Mouse (Mus musculus): Measurements from ENCODE around the gene Surf2.

Surf2 gene

DNA sequence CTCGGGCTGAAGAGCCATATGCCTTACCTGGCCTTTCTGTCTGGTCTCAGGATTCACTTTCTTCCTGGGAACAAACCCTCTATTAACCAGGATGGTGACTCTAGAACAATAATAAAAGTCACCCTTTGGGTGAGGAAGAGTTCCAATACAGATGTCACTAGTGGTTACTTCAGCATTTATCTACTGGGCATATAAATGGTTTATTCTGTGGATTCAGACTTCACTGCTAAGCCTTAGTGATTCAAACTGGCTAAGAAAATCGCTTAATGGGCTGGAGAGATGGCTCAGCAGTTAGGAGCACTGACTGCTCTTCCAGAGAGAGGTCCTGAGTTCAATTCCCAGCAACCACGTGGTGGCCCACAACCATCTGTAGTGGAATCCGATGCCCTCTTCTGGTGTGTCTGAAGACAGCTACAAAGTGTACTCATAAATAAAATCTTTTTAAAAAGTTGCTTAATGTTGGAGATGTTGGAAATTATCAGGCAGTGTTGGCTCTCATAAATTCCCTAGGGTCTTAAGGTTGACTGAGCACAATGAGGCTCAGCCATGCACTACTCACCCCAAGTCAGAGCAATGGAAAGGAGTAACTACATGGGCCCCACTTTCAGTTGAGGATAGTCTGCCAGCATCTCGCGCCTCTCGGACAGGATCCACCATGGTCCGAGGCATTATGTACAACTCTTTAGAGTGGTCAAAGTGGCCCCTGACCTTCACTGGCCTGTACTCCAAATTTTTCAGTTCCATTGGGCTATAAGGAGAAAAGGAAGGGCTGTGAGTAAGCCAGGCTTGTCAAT lies 1.8 kb upstream of the Surf2 start:
- no peak for DNase-seq

DNA sequence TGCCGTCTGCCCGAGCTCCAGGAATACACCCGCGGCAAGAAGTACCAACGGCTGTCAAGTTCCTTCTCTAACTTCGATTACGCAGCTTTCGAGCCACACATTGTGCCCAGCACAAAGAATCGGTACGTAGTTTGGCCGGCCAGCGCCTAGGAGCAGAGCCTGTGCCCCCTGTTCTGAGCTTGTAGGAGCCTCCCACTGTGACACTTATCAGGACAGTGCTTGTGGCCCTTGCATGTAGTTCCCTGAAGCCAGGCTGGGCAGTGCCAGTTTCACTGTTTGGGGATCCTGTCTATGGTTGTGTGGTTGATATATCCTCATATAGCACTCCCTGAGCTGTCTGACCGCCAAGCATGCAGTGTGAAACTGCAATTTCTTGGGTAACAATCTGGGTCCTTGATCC lies 571 bp downstream of the Surf2 start:
- DNase-seq: no peak

GRCm38 (mm10) chr2:26919684-26920083 lies 3.5 kb downstream of the Surf2 start:
- DNase-seq: no peak

GRCm38 (mm10) chr2:26920190-26920855 lies 4.2 kb downstream of the Surf2 start:
- no peak for DNase-seq

DNA sequence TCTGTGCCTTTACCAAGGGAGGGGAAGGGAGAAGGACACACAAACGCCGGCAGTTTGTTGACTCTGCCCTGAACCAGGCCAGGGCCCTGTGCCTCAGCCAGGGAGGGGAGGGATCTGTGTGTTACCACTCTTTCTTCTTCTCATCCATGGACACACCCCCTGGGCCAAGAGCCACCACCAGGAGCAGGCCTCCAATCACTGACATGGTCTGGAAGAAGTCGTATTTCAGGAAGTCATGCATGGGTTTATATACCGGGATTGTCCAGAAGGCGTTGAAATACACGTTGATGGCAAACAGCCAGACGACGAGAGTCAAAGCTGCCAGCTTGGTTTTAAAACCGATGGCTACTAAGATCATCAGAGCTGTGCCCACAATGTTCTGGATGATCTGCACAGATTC lies 5.6 kb downstream of the Surf2 start:
- DNase-seq: no peak

DNA sequence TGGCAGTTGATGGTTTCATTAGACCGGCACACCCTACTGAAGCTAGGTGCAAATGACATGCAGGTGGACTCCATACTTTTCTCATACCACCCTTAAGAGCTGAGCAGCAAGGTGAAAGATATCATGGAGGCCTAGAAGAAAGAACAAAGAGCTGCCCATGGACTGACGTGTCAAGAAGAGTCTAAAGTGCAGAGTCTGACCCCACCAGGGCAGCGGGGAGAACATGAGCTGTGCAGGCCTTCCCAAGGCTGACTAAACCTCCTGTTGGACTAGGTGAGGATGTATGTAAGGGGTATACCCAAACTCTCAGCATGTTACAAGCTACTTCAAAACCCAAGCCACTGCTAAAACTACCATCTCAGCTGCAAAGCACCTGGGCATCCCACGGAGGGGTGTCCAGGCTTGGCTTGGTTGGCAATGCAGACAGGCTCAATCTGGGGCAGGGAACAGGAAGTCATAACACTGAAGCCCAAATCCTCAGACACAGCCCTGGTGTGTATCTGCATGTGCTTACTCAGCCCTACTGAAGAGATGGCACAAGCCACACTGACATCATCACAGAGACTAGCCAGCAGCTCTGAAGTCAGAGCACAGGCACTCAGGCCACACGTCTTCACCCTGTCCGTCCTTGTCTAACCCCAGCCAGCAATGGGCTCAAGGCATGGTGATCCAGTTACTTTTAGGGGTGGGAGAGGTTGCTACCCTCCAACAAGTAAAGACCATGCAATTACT lies 11.7 kb downstream of the Surf2 start:
- DNase-seq: no peak

DNA sequence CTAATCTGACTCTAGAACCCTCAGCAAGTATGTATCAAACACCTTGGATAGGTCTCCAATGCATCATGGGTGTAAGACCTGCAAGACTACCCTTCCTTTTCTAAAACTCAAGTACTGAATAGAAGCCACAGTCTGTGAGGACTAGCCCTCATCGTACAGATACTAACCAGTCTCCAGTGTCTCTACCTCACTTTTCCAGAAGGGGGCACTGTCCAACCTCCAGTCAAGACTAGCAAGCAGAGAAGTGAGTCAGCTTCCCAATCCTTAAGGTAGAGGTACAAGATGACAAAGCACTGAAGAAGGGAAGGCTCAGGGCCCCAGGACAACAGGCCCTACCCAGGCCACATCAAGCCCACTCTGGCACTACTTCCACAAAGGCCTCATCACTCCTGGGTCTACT lies 14.2 kb downstream of the Surf2 start:
- peak; percentile 66 for DNase-seq

DNA sequence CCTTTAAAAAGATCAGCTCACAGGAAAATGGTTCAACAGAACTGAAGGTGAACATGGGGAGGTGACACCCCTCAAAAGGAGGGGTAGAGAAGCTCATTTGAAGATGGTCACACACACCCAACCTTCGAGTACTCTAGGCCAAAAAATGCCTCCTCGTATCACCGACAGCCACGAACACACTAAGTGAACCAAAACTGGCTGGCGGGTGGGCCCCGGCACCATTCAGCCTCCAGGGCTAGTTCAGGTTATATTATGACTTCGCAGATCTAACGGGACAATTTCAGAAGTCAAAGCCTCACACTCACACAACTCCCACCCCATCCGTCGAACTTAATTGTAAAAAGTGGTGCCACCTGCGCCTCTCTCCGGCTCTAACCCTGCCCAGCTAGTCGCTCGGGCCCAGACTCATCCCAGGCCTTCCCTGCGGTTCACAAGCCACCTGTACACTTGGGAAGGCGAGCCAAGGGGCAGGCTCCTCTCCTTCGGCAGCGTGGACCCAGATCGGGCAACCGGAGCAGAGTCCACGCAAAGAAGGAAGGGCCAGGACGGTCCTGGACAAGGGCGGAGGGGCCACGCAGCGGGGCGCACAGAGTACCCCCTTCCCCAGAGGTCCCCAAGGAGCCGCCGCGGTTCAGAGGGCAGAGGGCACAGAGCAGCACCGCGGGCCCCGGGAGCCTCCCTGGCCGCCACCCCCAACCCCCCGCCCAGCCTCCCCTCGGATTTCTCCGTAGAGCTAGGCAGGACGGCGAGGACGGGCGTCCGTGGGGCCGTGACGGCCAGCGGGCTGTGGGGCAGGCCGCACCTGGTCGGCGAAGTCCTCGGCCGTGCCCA lies 16.5 kb downstream of the Surf2 start:
- DNase-seq: no peak

DNA sequence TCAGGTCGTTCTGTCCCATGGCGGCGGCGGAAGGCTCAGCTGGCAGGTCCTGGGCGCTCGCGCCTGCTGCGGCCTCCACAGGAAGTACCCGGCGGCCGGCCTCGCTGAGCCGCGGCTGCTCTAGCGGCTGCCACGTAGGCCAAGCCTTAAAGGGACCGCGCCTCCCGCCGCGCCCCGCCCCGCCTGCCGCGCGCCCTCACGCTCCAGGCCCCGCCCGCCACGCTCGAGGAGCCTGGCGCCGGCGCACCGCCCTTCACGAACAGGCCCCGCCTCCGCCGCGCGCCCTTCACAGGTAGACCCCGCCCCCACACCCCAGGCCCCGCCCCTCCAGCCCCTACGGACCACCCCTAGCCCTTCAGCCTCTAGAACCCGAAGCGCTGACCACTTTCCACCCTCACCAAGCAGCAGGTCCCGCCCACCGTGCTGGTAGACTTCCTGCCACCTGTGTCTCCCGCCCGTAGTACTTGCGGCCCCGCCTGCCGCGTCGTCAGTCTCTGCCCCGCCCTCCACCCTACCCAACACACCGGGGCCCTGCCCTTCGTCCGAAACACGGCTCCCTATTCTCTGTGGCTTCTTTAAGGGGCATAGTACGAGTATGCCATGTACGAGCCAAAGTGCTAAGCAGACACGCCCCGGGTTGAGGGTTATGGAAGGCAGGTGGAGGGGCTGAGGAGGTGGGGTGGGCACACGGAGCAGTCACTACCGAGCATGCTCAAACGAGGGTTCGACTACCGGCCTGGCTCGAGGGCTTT lies 17.3 kb downstream of the Surf2 start, which contains the start of the genes Surf4 and Stkld1:
Gene Surf4 (minus strand): TSS at position 625 of the 752 bp plus-strand sequence.
Gene Stkld1 (plus strand): TSS at position 744 of the 752 bp plus-strand sequence.
- DNase-seq: peak; percentile 99

GRCm38 (mm10) chr2:26935286-26935685 lies 19.1 kb downstream of the Surf2 start:
- DNase-seq: no peak

DNA sequence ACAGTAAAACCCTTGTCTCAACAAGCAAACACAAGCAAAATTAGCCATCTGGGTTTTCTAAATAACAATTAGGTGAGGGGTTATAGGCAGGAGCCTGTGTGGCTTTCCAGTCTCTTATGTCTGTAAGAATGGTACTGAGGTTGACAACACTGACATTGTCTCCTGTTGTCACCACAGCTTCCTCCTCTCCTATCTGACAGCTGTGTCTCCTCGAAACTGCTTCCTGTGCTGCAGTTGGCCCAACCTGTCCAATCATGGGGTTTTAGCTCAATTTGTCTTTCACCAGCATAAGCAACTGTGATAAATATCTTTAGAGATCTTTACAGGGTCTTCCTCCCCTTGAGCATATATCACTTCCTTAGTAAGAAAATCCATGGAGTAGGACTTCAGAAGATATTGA lies 20.3 kb downstream of the Surf2 start:
- DNase-seq: no peak

DNA sequence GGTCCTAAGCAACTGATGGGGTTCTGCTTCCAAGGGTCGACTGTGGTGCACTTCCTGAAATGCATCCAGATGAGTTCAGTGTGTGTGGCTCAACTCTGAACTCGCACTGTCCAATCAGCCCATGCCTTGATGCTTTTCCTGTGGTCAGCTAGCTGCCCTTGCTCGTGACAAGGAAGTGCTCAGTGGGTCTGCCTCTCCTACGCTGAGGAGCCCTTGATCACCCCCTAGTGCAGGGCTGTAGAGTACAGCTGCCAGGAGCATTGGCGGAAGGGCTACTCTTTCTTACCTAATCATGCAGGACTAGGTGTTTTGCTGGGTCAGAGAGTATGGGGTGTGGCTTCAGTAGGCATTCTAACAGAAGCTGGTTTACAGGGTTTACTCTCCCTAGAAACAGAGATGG lies 25.4 kb downstream of the Surf2 start:
- DNase-seq: no peak

DNA sequence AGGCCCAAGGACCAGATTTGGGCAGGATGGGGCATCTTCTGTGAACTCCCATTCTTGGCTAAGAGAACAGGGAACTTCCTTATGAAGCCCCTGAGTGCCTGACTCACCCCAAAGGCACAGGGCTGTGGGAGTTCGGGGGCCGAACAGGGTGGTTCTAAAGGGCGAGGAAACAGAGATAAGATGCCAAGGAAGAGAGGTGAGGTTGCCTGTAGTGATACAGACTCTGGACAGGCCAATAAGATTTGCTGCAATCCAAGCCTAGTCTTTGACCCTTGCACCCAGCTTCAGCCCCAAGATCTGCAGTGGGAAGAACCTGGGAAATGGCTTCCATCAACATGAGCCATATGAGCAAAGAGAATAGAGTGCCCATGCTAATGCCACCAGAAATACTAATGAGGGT lies 27.1 kb downstream of the Surf2 start:
- DNase-seq: no peak

GRCm38 (mm10) chr2:26950411-26950810 lies 34.2 kb downstream of the Surf2 start:
- no peak for DNase-seq

GRCm38 (mm10) chr2:26951346-26951905 lies 35.3 kb downstream of the Surf2 start:
- no peak for DNase-seq

DNA sequence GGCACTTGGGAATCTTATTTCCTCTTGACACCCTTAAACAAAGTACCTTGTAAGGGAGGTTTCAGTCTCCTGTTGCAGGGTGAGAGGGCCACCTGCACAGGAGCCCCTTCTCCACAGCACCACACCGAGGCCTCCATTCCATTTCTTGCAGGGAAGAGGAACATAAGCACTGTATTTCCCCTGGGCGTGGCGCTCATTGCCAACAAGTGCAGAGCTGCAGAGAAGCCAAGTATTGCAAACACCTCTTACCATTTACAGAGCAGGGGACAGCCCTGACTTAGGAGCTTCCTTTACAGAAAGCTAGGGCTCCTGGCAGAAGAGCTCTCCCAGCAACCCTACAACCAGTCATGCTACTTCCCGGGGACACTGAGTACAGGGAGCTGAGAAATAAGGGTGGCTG lies 36.0 kb downstream of the Surf2 start:
- DNase-seq: no peak

DNA sequence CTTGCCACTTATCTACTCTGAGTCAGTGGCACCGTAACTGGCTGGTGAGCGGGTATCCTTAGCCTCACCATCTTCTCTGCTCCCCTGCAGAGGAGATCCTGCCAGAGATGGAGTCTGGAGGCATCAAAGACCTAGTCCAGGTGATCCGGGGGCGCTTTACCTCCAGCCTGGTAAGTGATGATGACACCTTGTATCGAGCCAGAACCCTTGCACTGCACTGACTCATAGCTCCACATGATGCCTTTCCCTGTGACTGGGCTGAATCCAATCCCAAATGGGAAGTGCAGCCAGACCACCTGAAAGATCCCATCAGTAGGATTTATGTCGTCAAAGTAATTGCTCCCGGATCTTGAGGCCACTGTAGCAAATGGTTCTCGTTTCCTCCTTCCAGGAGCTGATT lies 36.7 kb downstream of the Surf2 start:
- DNase-seq: no peak

- DNase-seq: no peak
These were observed 38.7 kb downstream of the Surf2 start for GRCm38 (mm10) chr2:26954735-26955395.

DNA sequence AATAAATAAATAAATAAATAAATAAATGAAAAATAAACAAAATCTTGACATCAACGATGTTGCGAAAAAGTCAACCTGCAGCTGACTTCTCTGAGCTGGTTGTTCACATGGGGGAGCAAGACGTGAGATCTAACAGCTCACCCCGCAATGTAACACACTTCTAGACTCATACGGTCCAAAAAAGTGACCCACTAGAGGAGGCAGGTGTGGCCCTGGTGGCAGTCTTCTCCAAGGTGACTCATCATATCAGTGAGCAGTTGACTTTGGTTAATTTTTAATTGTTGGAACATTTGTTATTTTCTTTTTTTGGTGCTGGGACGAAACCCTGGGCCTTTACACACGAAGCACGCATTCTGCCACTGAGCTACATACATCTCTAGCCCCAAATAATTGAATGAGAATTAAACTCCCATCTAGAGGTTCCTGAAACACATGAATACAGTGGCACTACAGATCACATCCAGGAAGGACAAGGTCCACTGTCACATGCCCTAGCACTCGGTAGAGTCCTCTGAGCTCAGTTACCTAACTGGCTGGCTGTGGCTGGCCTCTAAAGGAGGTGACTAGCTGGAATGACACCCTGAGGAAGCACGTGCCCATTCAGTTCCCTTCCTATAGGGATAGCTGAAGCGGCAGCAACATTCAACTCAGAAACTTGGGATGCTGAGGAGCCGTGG lies 40.8 kb downstream of the Surf2 start:
- no peak for DNase-seq

GRCm38 (mm10) chr2:26957488-26957859 lies 41.3 kb downstream of the Surf2 start:
- DNase-seq: no peak

- DNase-seq: peak; percentile 13
These were observed 44.6 kb downstream of the Surf2 start for GRCm38 (mm10) chr2:26960756-26961155.
